Mouse (Mus musculus) megakaryocyte, adult 5-6 weeks (primary cell): ENCODE data around the gene Ppat. TPM values are rescaled to one million over a fixed set of nuclear protein-coding genes. Genes with fewer than 3 reads are reported as not detected.
"Not testable (repeated sequence)": the region's sequence is repeated elsewhere in the genome, so short reads cannot be mapped to it uniquely, and the experiment has no call there.

Experiments used
- ATAC-seq: 2 replicates; pipeline ENCODE4 v1.8.0; 2016; ENCODE audit warnings: mild to moderate bottlenecking, inconsistent platforms; ENCODE audit not compliant: poor library complexity, severe bottlenecking
- total RNA-seq, 2 experiments: library from RNA; stranded (forward) in 1 of 2; stranded (reverse) in 1 of 2; fragments of 153-499, 151-499 nt in 1 of 2; fragments of 221-1000, 200-1000 nt in 1 of 2; gene quantifications; 2 replicates each; pipeline versions ENCODE4 v1.2.3 to v1.2.4; 2015 to 2017

Ppat gene
- total RNA-seq (2015) (11.4 and 13.0 TPM in 2 replicates), total RNA-seq (2017) (19.3 and 20.1 TPM in 2 replicates)

DNA sequence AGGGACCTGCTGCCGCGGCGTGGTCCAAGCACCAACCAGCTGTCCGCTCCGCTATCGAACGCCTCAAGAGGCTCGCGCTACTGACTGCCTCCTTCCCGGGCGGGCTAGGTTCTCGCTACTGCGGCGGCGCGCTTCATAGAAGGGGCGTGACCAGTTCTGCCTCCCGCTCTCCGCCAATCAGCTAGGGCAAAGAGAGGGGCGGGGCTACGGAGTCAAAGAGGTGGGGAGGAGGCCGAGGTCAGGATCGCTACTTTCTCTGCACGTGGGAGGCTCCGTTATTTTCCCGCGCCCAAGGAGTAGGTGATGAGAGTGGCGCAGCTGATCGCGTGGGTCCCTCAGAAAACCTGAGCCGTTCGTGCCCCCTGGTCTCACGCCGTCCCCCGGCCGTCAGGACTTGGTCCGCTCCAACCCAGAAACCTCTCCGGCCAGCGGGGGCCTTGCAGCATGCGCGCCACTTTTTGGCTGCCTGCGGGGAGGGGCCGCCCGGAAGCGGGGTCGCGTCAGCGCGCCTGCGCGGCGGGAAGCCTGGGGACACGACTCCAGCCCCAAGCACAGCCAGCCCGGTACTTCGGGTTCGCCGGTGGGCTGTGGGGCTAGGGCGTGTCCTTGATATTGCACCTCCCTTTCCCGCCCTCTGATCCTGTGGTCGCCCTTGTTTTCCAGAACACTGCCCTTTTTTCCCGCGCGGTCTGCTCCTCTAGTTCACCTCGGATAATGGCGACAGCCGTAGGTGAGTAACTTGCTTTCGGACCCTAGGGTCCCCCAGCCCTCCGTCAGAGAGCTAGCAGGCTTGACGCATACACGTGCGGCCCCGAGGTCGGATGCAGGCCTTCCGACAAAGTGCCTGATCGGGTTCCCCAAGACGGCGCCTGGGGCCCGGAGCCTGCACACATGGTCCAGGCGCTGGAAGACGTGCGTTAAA lies at the start of gene Ppat, which contains the start of gene Paics:
Ppat (minus strand) TSS at position 473 of the 922 bp plus-strand sequence.
Paics (plus strand) TSS at position 202 of the 922 bp plus-strand sequence.
- peak; percentile 85 for ATAC-seq

GRCm38 (mm10) chr5:76998416-76998815 lies 47.0 kb upstream of the Ppat start:
- ATAC-seq: no peak

GRCm38 (mm10) chr5:76993174-76993814 lies 41.9 kb upstream of the Ppat start:
- ATAC-seq: no peak

DNA sequence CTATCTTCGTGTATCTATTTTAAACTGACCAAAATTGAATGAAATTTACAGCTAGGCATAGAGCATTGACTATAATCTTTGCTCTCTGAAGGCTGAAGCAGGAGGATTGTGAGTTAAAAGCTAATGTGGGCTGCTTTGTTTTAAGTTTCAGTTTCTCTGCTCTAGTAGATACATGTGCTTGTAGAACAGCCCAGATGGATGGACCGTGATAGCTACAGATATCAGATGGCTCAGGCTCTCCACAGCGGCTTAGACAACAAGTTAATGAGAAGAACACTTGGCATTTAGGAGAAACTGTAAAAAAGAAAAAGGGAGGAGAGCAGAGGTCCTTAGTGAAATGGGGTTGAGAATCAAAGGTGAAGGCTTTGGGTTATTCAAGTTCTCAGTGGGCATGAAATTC lies 39.4 kb upstream of the Ppat start:
- no peak for ATAC-seq

- no peak for ATAC-seq
Measured at GRCm38 (mm10) chr5:76984015-76984414, 32.6 kb upstream of the Ppat start.

DNA sequence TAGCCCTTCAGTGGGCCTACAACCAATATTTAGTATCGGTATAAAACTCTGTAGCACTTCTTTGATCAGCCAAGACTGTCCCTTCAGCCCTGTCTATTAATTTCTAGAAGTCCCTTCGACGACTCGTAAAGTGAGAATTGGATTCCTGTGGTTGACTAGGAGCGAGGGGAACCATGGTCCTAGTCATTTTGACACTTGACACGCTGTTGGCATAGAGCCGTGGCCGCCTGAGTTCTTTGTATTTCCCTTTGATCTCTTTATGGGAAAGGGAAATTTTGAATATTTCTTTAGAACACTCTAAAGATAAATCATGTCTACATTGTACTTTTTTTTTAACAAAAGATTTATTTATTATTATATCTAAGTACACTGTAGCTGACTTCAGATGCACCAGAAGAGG lies 24.4 kb upstream of the Ppat start:
- ATAC-seq: no peak

DNA sequence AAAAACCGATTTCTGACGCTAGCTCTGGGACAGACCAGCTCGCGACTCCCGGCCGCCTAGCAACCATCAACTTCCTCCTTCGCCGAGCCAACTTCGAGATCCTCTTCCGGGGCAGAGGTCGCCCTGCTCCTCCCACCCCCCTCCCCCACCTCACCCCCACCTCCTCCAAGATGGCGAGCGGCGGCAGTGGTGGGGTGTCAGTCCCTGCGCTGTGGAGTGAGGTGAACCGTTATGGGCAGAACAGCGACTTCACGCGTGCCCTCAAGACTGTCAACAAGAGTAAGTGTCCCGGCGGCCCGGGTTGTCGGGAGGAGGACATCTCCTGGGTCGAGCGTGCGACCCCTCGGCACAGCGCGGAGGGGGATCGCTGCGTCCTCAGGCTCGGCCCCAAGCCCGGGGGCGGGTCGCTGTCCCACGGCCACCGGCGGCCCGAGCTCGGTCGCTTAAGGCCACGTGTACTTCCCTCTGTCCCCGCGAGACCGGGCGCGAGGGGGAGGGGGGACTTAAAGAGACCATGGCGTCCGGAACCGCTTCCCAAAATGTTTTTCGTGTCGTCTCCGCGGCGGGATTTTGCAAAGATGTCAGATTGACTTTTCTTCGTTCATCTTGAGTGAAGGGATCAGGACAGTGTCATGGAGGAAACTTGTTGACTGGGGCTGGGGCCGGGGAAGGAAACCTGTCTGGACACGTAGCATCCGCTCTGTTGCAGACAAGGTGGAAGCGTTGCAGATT lies 23.3 kb upstream of the Ppat start, which contains the start of gene Srp72:
Srp72 (plus strand) TSS at position 130 of the 732 bp plus-strand sequence.
- ATAC-seq: peak; percentile 93

GRCm38 (mm10) chr5:76974207-76974553 lies 22.8 kb upstream of the Ppat start:
- peak; percentile 7 for ATAC-seq

GRCm38 (mm10) chr5:76973488-76973887 lies 22.1 kb upstream of the Ppat start:
- ATAC-seq: peak; percentile 57

GRCm38 (mm10) chr5:76971115-76971514 lies 19.7 kb upstream of the Ppat start:
- ATAC-seq: not testable (repeated sequence)

DNA sequence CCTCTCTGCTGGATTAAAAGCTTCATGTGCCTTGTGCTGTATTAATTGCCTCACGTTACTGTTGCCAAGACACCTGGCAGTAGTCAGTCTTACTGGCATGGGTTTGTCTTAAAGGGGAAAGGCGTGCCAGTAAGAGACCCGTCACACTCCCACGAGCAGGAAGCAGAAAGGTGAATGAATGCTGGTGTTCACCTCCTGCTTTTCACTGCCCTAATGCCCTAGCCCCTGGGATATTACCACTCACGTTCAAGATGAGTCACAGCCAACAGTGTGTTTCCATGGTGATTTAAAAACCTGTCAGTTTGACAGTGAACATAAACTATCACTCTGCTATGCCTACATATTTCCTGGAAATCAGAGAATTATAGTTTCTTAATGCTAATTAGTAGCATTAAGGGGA lies 17.9 kb upstream of the Ppat start:
- ATAC-seq: no peak

- ATAC-seq: no peak
Measured at GRCm38 (mm10) chr5:76964651-76965050, 13.3 kb upstream of the Ppat start.

DNA sequence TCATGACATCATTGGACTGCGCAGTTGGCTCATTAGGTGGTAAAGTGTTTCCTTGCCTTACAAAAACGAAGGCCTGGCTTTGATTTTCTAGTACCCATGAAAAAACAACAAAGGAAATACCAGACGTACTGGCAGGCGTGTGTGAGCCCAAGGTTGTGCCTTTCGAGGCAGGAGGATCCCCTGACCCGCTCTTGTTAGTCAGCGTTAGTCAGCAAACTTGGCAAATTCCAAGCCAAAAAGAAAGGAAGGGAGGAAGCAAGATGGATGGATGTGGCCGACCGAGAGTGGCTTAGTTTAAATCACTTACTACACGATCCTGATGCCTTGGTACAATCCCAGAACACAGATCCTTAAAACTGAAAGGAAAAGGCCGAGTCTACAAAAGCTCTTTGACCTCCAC lies 11.2 kb upstream of the Ppat start:
- ATAC-seq: no peak

DNA sequence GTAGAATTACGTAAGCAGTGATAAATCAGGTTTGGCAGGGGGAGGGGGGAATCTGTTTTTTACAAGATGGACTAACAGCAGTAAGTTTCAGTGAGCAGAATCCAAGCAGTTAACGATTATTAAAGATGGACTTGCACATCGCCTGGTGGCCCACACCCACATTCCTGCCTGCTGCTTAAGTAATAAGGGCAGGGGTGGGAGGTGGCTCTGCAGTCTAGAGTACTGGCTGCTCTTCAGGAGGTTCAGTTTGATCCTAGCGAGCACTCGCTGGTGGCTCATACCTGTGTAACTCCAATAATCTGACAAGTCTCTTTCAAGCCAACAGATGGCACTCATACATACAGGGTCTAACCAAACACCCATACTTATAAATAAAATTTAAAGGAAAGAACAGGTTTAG lies 8.2 kb upstream of the Ppat start:
- no peak for ATAC-seq

GRCm38 (mm10) chr5:76957954-76958353 lies 6.6 kb upstream of the Ppat start:
- ATAC-seq: peak; percentile 30; the same call in 1 of the 2 replicates

- ATAC-seq: no peak
Measured at GRCm38 (mm10) chr5:76955474-76955873, 4.1 kb upstream of the Ppat start.

- ATAC-seq: no peak
Measured at GRCm38 (mm10) chr5:76954271-76954900, 3.0 kb upstream of the Ppat start.

DNA sequence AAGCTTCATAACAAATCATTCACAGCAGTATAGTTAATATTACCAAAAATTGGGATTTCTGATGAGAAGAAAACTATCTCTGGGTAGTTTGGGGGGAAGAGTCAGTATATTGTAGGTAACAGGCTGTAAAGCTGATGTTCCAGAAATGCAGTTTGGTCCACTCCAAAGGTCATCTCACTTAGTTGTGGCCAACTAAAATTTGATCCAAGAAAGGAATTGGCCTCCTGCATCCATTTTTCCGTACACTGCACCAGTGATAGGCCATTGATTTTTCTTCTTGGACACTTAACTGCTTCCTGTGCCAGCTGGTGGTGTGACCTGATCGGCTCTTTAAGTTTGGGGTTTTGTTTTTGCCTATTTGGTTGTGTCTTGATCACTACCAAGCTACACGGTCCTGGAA lies 2.4 kb upstream of the Ppat start:
- no peak for ATAC-seq

GRCm38 (mm10) chr5:76952112-76953040 lies 998 bp upstream of the Ppat start:
- ATAC-seq: no peak
